Mouse (Mus musculus) CH12.LX (cell line): Measurements from ENCODE around the gene Tulp1.

Experiments
- CTCF ChIP-seq, 2 experiments: IDR thresholded peaks in 1 of 2; conservative IDR thresholded peaks in 1 of 2; 2 replicates each; pipeline ENCODE4 v1.5.1; 2011 to 2012; ENCODE audit warnings: low read depth in 2 of 2, low read length in 2 of 2, improper control_type of control experiment in 1 of 2, inconsistent platforms in 1 of 2, mild to moderate bottlenecking in 1 of 2, moderate library complexity in 1 of 2
- ETS1 ChIP-seq: conservative IDR thresholded peaks from 2 replicates; pipeline ENCODE4 v1.6.1; 2012; ENCODE audit warnings: low read depth, mild to moderate bottlenecking, inconsistent platforms, low read length, improper control_type of control experiment, moderate library complexity
- POLR2AphosphoS2 ChIP-seq: IDR thresholded peaks from 2 replicates; pipeline ENCODE4 v1.6.1; 2011; ENCODE audit warnings: low read depth, low read length, improper control_type of control experiment

DNA sequence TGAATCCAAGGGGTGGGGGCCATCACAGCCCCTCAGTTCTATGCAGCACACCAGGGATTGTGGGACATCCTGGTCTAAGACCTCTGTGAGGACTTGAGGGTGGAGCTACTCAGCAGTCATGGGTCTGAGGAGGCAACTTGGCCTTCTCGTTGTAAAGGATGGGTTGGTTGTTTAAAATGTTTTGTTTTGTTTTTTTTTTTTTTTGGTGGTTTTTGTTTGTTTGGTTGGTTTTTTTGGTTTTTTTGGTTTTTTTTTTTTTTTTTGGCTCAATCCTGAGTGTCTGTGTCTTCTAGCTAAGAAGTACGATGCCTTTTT is 34.8 kb downstream of the Tulp1 start:
- TF ChIP-seq ETS1 (no peak), POLR2AphosphoS2 (peak; percentile 89), CTCF (conservative IDR thresholded peaks at IDR 0.05 in 1 of 2, IDR thresholded peaks at IDR 0.05 in 1 of 2; ENCODE audit: low read depth in 2 of 2, low read length in 2 of 2) (no peak)
